Mouse (Mus musculus) CD8-positive naive resting alpha-beta T cell, adult 57 days (primary cell): ENCODE measurements around the gene Tyw3. TPM values are rescaled to one million over a fixed set of nuclear protein-coding genes. Genes with fewer than 3 reads are reported as not detected.

Experiments
- total RNA-seq: library from RNA; stranded (reverse); gene quantifications from one replicate; pipeline ENCODE4 v1.2.4, GENCODE M21; 2023

Gene Tyw3
- total RNA-seq, result 4.7 TPM

GRCm38 (mm10) chr3:154596934-154597554, at the start of gene Tyw3:
Gene Tyw3, minus strand, starts transcription at chr3:154597104.

DNA sequence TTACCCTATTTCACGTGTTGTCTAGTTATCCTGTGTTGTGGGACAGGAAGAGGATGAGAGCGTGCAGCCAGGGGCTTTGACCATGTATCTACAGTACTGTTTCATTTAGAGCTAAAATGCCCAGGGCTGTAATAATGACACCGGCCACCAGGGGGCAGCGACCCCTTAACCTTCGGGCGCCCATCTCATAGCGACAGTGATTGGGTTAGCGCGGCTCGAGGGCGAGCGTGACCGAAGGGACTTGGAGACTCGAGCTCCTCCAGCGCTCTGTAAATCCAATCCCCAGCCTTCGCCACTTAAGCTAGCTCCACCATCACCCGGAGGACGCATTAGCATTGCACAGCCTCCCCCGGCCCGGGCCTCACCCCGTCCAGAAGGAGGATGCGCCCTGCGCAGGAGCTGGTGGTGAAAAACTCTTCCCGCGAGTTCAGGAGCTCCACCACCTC, 393 bp downstream of the Tyw3 start, which contains the start of gene Cryz:
Gene Cryz, plus strand, starts transcription at position 224 of the 446 bp plus-strand sequence.

Other genes starting within 250 kb of the Tyw3 start
- 3.4 TPM for gene Cryz, start 393 bp downstream of the Tyw3 start, total RNA-seq
- not detected for gene Erich3, start 66.8 kb upstream of the Tyw3 start, total RNA-seq